Mouse (Mus musculus) limb, embryonic 14.5 days (tissue): ENCODE data around the gene Mrtfb. TPM values are rescaled to one million over a fixed set of nuclear protein-coding genes. Genes with fewer than 3 reads are reported as not detected.

ENCODE experiments used
- ATAC-seq: fragments of 200-750 bp; cut with Nextera tagmentation; 2 replicates; pipeline ENCODE4 v1.8.0; 2017; ENCODE audit warnings: low read depth, moderate number of reproducible peaks, moderate TSS enrichment; ENCODE audit not compliant: low FRiP score
- DNase-seq: peaks from one replicate; pipeline ENCODE4 v3.0.0-alpha.2; 2015; ENCODE audit warnings: low spot score
- H3K27ac ChIP-seq: fragments of 300-500 bp; sonication (generic); replicated peaks from 2 replicates; pipeline ENCODE4 v1.5.1; 2014; ENCODE audit warnings: low read depth, mild to moderate bottlenecking, low read length, moderate library complexity, mixed read lengths
- H3K27me3 ChIP-seq: fragments of 300-500 bp; sonication (generic); 2 replicates; pipeline ENCODE4 v1.6.1; 2014; ENCODE audit warnings: low read length, mixed read lengths; ENCODE audit not compliant: control insufficient read depth, insufficient read depth
- H3K36me3 ChIP-seq: fragments of 300-500 bp; sonication (generic); 2 replicates; pipeline ENCODE4 v1.6.1; 2014; ENCODE audit warnings: mild to moderate bottlenecking, low read length, moderate library complexity, mixed read lengths; ENCODE audit not compliant: control insufficient read depth, insufficient read depth
- H3K4me1 ChIP-seq: fragments of 300-500 bp; sonication (generic); 2 replicates; pipeline ENCODE4 v1.6.1; 2014; ENCODE audit warnings: antibody characterized with exemption, low read length, mixed read lengths; ENCODE audit not compliant: control insufficient read depth, insufficient read depth
- H3K4me2 ChIP-seq: fragments of 300-500 bp; sonication (generic); replicated peaks from 2 replicates; pipeline ENCODE4 v1.6.1; 2014; ENCODE audit warnings: low read depth, mild to moderate bottlenecking, low read length, moderate library complexity; ENCODE audit not compliant: severe bottlenecking
- H3K4me3 ChIP-seq: fragments of 300-500 bp; sonication (generic); replicated peaks from 2 replicates; pipeline ENCODE4 v1.5.1; 2014; ENCODE audit warnings: low read length
- H3K9ac ChIP-seq: fragments of 300-500 bp; sonication (generic); 2 replicates; pipeline ENCODE4 v1.6.1; 2014; ENCODE audit warnings: mild to moderate bottlenecking, low read depth, low read length, moderate library complexity; ENCODE audit not compliant: severe bottlenecking
- H3K9me3 ChIP-seq: fragments of 300-500 bp; sonication (generic); 2 replicates; pipeline ENCODE4 v1.6.1; 2016; ENCODE audit warnings: low read length; ENCODE audit not compliant: control insufficient read depth
- POLR2A ChIP-seq: fragments of 200-500 bp; IDR thresholded peaks from 2 replicates; pipeline ENCODE4 v1.8.0; 2012; ENCODE audit warnings: inconsistent platforms, mild to moderate bottlenecking, moderate library complexity, borderline replicate concordance; ENCODE audit not compliant: insufficient read depth, insufficient read length; ENCODE audit errors: extremely low read depth
- WGBS: fragments of 180-500 bp; shearing (Covaris S2); extraction: QIAGEN DNeasy Blood & Tissue Kit; methylation state at CpG from one replicate; pipeline ENCODE4 v1.1.7; 2014; 5-methylcytosine and 5-hydroxymethylcytosine counted together
- polyA plus RNA-seq, 2 experiments: library from polyadenylated mRNA; depleted of rRNA in 1 of 2; stranded (reverse) in 1 of 2; unstranded in 1 of 2; fragments of >200 nt; fragmentation: Nextera tagmentation in 1 of 2; extraction: Ambion mirVana in 1 of 2; gene quantifications; 2 replicates each; pipeline versions ENCODE4 v1.2.1 to v1.2.3; 2012 to 2014

Mrtfb gene
- polyA plus RNA-seq, 2 experiments, result 11.8 to 26.0 TPM

GRCm38 (mm10) chr16:13372899-13373533, 116.7 kb downstream of the Mrtfb start:
- 88% methylated on average over 8 of the region's 8 CpGs for WGBS
- no peak overlapping the region for H3K4me2 ChIP-seq
- H3K4me1 ChIP-seq, result peaks cover 11% of the 10 kb centered on the region; the same call in 1 of the 2 replicates
- DNase-seq (no peak), ATAC-seq (no peak)
- no peaks in the 10 kb centered on the region for H3K27me3 ChIP-seq
- TF ChIP-seq POLR2A, result no peak
- peaks cover 2% of the 10 kb centered on the region; the same call in 1 of the 2 replicates for H3K36me3 ChIP-seq
- H3K9me3 ChIP-seq, result no peaks in the 10 kb centered on the region
- no peak overlapping the region for H3K27ac ChIP-seq
- H3K4me3 ChIP-seq, result no peak overlapping the region
- H3K9ac ChIP-seq, result no peak overlapping the region

GRCm38 (mm10) chr16:13376947-13377486, 120.7 kb downstream of the Mrtfb start:
- peaks cover 7% of the 10 kb centered on the region; the same call in 1 of the 2 replicates for H3K36me3 ChIP-seq
- no peak for ATAC-seq
- peaks cover under 1% of the 10 kb centered on the region; the same call in 1 of the 2 replicates for H3K4me1 ChIP-seq
- H3K27ac ChIP-seq, result no peak overlapping the region
- WGBS, result 89% methylated on average over 7 of the region's 7 CpGs
- no peak overlapping the region for H3K4me2 ChIP-seq
- no peak overlapping the region for H3K9ac ChIP-seq
- no peaks in the 10 kb centered on the region for H3K27me3 ChIP-seq
- no peak for DNase-seq
- no peaks in the 10 kb centered on the region for H3K9me3 ChIP-seq
- no peak overlapping the region for H3K4me3 ChIP-seq
- TF ChIP-seq POLR2A, result no peak

- WGBS, result 95% methylated on average over 5 of the region's 5 CpGs
- no peak for TF ChIP-seq POLR2A
- H3K9ac ChIP-seq, result no peak overlapping the region
- ATAC-seq, result no peak
- peaks cover 10% of the 10 kb centered on the region; the same call in 1 of the 2 replicates for H3K36me3 ChIP-seq
- no peak for DNase-seq
- H3K27me3 ChIP-seq, result no peaks in the 10 kb centered on the region
- H3K4me2 ChIP-seq, result no peak overlapping the region
- H3K4me1 ChIP-seq, result no peaks in the 10 kb centered on the region
- no peak overlapping the region for H3K4me3 ChIP-seq
- H3K9me3 ChIP-seq, result no peaks in the 10 kb centered on the region
- H3K27ac ChIP-seq, result no peak overlapping the region
These were observed 121.9 kb downstream of the Mrtfb start for GRCm38 (mm10) chr16:13378157-13378556.

- H3K4me3 ChIP-seq, result no peak overlapping the region
- H3K36me3 ChIP-seq, result peaks cover 21% of the 10 kb centered on the region
- no peak overlapping the region for H3K9ac ChIP-seq
- no peak for TF ChIP-seq POLR2A
- DNase-seq (no peak), ATAC-seq (no peak)
- no peak overlapping the region for H3K4me2 ChIP-seq
- H3K27me3 ChIP-seq, result no peaks in the 10 kb centered on the region
- no peaks in the 10 kb centered on the region for H3K9me3 ChIP-seq
- H3K4me1 ChIP-seq, result no peaks in the 10 kb centered on the region
- no peak overlapping the region for H3K27ac ChIP-seq
- WGBS, result 81% methylated on average over 2 of the region's 2 CpGs
These were observed 123.6 kb downstream of the Mrtfb start for GRCm38 (mm10) chr16:13379865-13380264.

GRCm38 (mm10) chr16:13381771-13382170, 125.5 kb downstream of the Mrtfb start:
- H3K4me2 ChIP-seq, result no peak overlapping the region
- ATAC-seq (no peak), DNase-seq (no peak)
- peaks cover 38% of the 10 kb centered on the region for H3K36me3 ChIP-seq
- H3K4me3 ChIP-seq, result no peak overlapping the region
- H3K4me1 ChIP-seq, result no peaks in the 10 kb centered on the region
- WGBS, result 90% methylated on average over 2 of the region's 2 CpGs
- no peak overlapping the region for H3K27ac ChIP-seq
- no peak overlapping the region for H3K9ac ChIP-seq
- H3K9me3 ChIP-seq, result no peaks in the 10 kb centered on the region
- H3K27me3 ChIP-seq, result no peaks in the 10 kb centered on the region
- TF ChIP-seq POLR2A, result no peak
